Mouse (Mus musculus): ENCODE data around the gene Tfrc. TPM values are rescaled to one million over a fixed set of nuclear protein-coding genes. Genes with fewer than 3 reads are reported as not detected.

The Tfrc gene
- polyA plus RNA-seq, 1 experiment from 2014 or later = 28.3 TPM

DNA sequence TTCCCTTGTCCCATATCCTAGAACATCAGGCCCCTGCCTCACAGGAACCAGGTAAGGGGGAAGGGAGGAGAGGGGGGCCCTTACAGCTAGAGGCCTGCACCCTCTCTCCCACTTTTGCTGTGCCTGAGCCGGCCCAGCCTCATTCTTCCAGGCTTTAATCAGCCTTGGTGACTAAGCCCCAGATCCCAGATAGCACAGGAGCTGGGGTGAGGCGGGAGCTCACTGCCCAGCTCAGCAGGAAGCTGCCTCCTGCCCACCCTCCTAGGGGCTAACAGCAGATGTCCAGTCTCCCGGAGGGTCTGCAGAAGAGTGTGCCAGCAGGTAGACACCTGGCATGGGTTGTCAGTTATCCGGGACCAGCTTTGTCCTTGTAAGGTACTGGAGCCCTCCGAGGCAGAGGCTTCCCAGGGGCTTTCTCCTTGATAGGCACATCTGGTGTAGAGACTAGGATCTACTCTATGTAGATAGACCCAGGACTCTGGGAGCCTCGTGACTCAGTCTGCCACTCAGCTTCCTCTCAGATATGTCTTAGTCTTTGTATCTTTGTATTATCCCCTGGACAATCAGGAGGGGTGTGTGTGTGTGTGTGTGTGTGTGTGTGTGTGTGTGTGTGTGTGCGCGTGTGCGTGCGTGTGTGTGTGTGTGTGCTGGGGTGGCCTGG lies 68.5 kb downstream of the Tfrc start:
- Histone ChIP-seq H3K4me2 (replicated peaks) (no peak overlapping the region), H3K4me3 (no peak overlapping the region), H3K27ac (replicated peaks) (no peak overlapping the region), H3K9ac (replicated peaks) (no peak overlapping the region; the same call in 1 of the 2 replicates), H3K36me3 (peaks cover 66% of the 10 kb centered on the region), H3K4me1 (no peaks in the 10 kb centered on the region), H3K9me3 (no peaks in the 10 kb centered on the region), H3K27me3 (no peaks in the 10 kb centered on the region)
- WGBS = 87% methylated on average over 10 of the region's 10 CpGs
- ATAC-seq (replicated peaks) = no peak

DNA sequence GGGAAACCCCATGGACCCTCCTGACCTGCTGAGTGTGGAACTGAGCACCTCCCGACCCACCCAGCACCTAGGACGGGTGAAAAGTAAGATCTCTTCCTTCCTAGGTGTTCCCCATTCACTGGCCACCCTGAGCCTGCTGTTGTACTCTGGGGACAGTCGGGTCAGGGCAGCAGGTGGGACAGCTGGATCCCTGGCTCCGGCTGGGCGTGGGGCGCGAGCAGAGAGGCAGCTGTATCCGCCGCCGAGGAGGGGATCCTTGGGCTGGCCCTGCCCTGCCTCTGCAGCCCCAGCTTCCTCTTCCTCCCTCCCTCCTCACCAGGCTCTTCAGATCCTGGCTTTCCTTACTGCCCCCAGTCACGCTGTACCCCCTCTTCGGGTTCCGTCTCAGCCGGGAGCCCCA lies 69.2 kb downstream of the Tfrc start:
- Histone ChIP-seq H3K4me3 (no peak overlapping the region), H3K9me3 (no peaks in the 10 kb centered on the region), H3K4me2 (replicated peaks) (no peak overlapping the region), H3K4me1 (no peaks in the 10 kb centered on the region), H3K9ac (replicated peaks) (no peak overlapping the region), H3K27me3 (no peaks in the 10 kb centered on the region), H3K36me3 (peaks cover 68% of the 10 kb centered on the region), H3K27ac (replicated peaks) (no peak overlapping the region)
- 78% methylated on average over 14 of the region's 14 CpGs for WGBS
- no peak for ATAC-seq (replicated peaks)

DNA sequence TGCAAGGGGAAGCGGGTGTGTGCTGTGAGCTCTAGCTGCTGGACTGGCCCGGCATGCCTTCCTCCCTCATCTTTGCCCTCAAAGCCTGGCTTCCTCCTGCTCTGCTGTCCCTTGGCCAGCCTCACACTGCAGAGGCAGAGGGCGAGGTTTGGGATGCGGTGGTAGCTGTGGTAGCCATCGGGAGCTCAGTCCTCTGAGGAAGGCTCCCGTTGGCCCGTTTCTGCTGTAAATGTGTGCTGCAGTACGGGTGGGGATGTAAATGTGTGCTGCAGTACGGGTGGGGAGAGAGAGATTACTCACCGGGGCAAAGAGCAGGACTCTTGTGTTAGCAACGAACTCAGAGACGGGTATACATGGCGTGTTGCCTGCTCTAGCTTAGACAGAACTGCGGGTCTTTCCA lies 70.1 kb downstream of the Tfrc start:
- Histone ChIP-seq H3K9ac (replicated peaks) (no peak overlapping the region), H3K4me1 (no peaks in the 10 kb centered on the region), H3K36me3 (peaks cover 64% of the 10 kb centered on the region), H3K27ac (replicated peaks) (no peak overlapping the region), H3K4me3 (no peak overlapping the region), H3K4me2 (replicated peaks) (no peak overlapping the region), H3K9me3 (no peaks in the 10 kb centered on the region), H3K27me3 (no peaks in the 10 kb centered on the region)
- WGBS = 87% methylated on average over 14 of the region's 14 CpGs
- ATAC-seq (replicated peaks) = no peak

DNA sequence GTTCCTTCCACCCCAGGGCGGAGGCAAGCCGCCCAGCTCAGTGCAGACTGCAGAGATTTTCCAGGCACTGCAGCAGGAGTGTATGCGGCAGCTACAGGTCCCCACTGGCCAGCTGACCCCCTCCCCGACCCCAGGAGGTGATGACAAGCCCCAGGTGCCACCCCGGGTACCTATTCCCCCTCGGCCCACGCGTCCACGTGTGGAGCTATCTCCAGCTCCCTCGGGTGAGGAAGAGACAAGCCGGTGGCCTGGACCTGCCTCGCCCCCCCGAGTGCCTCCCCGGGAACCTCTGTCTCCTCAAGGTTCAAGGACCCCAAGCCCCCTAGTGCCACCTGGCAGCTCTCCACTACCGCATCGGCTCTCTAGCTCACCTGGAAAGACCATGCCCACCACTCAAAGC lies 71.3 kb downstream of the Tfrc start:
- H3K9ac ChIP-seq (replicated peaks) = no peak overlapping the region

DNA sequence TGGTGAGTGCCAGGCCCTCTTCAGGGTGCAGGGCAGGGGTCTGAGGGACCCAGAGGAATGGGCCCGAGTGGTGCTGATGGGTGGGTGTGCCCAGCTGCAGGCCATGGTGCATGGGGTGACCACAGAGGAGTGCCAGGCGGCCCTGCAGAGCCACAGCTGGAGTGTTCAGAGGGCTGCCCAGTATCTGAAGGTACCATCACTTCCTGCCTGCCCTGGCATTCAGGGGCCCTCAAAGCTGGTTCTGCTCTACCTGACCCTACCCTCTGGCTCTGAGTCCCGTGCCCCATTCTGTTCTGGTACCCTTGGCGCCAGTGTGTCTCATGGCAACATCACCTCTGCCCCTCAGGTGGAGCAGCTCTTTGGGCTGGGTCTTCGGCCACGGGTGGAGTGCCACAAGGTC lies 72.1 kb downstream of the Tfrc start:
- no peak for ATAC-seq (replicated peaks)
- Histone ChIP-seq H3K27ac (replicated peaks) (no peak overlapping the region), H3K9ac (replicated peaks) (no peak overlapping the region), H3K36me3 (peaks cover 46% of the 10 kb centered on the region), H3K9me3 (no peaks in the 10 kb centered on the region), H3K4me2 (replicated peaks) (no peak overlapping the region), H3K27me3 (no peaks in the 10 kb centered on the region), H3K4me1 (no peaks in the 10 kb centered on the region), H3K4me3 (no peak overlapping the region)
- 91% methylated on average over 6 of the region's 6 CpGs for WGBS

More for the DNA sequence above, 71.3 kb downstream of the Tfrc start:
- H3K36me3 ChIP-seq = peaks cover 55% of the 10 kb centered on the region
- ATAC-seq (replicated peaks) = no peak
- H3K27ac ChIP-seq (replicated peaks) = no peak overlapping the region
- no peak overlapping the region for H3K4me2 ChIP-seq (replicated peaks)
- no peaks in the 10 kb centered on the region for H3K9me3 ChIP-seq
- H3K27me3 ChIP-seq = no peaks in the 10 kb centered on the region
- H3K4me3 ChIP-seq = no peak overlapping the region
- 93% methylated on average over 16 of the region's 16 CpGs for WGBS
- H3K4me1 ChIP-seq = no peaks in the 10 kb centered on the region

DNA sequence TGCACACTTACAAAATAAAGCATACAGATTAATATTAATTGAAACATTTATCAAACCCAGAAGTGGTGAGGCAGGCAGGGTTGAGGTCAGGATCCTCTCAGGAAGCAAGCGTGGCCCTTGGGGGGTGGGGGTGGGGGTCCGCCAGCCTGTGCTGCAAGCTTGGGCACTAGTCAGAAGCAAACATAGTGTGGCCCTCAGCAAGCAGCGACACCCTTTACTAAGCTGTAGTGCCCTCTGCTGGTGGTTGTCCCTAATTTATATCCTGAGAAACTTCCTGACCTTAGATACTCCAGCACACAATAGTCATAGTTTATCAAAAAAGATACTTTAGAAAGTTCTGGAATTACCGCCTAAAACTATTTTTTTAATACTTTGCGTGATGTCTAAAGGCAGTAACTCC lies 73.5 kb downstream of the Tfrc start:
- Histone ChIP-seq H3K27me3 (no peaks in the 10 kb centered on the region), H3K4me1 (no peaks in the 10 kb centered on the region), H3K9ac (replicated peaks) (no peak overlapping the region), H3K36me3 (peaks cover 32% of the 10 kb centered on the region), H3K9me3 (no peaks in the 10 kb centered on the region), H3K4me2 (replicated peaks) (no peak overlapping the region), H3K27ac (replicated peaks) (no peak overlapping the region), H3K4me3 (no peak overlapping the region)
- no peak for ATAC-seq (replicated peaks)
- WGBS = 29% methylated on average over 5 of the region's 5 CpGs

Other genes starting within 250 kb of the Tfrc start
- not detected in 2 replicates for gene Tm4sf19, start 208.4 kb upstream of the Tfrc start, polyA plus RNA-seq (2015; fragmentation: Nextera tagmentation; extraction: Ambion mirVana)
- 33.8 and 34.2 TPM in 2 replicates for gene Tctex1d2, start 189.2 kb upstream of the Tfrc start, polyA plus RNA-seq (2015; fragmentation: Nextera tagmentation; extraction: Ambion mirVana)
- 47.4 and 47.6 TPM in 2 replicates for gene Pcyt1a, start 178.0 kb upstream of the Tfrc start, polyA plus RNA-seq (2015; fragmentation: Nextera tagmentation; extraction: Ambion mirVana)
- 0.11 and 0.29 TPM in 2 replicates for gene Slc51a, start 121.0 kb upstream of the Tfrc start, polyA plus RNA-seq (2015; fragmentation: Nextera tagmentation; extraction: Ambion mirVana)
- gene Zdhhc19, start 112.7 kb upstream of the Tfrc start, polyA plus RNA-seq (2015; fragmentation: Nextera tagmentation; extraction: Ambion mirVana) = not detected in 2 replicates
- gene Tnk2, start 35.0 kb downstream of the Tfrc start, polyA plus RNA-seq (2015; fragmentation: Nextera tagmentation; extraction: Ambion mirVana) = 16.0 and 20.4 TPM in 2 replicates
- not detected in 2 replicates for gene Muc4, start 127.0 kb downstream of the Tfrc start, polyA plus RNA-seq (2015; fragmentation: Nextera tagmentation; extraction: Ambion mirVana)
- not detected in 2 replicates for gene Muc20, start 188.5 kb downstream of the Tfrc start, polyA plus RNA-seq (2015; fragmentation: Nextera tagmentation; extraction: Ambion mirVana)
- gene Smbd1, start 201.6 kb downstream of the Tfrc start, polyA plus RNA-seq (2015; fragmentation: Nextera tagmentation; extraction: Ambion mirVana) = not detected in 2 replicates